Mouse (Mus musculus): ENCODE data around the gene Gm15114. TPM values are rescaled to one million over a fixed set of nuclear protein-coding genes. Genes with fewer than 3 reads are reported as not detected.
"Not testable (repeated sequence)": the region's sequence is repeated elsewhere in the genome, so short reads cannot be mapped to it uniquely, and the experiment has no call there.

Gene Gm15114
- not detected in 2 replicates for total RNA-seq (2017)

DNA sequence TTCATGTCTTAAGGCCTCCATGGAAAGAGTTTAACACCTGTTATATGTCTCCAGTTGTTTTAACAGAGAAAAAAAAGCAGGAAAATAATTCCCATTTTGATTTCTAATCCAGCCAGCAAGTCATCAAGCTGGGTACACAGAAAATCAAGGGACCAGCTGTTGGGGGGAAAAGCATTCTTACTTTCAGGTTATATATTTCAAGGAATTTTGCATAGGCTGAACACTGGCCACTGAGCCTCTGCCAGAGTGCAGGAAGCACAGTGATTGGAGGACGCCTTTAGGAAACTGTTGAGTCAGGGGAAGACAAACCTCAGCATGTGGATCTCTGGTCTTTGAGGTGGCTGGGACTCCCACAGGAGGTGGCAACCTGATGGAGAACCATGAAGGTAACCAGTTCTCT is at the start of gene Gm15114:
Gene Gm15114 (plus strand): TSS at position 301 of the 400 bp plus-strand sequence.
- not testable (repeated sequence) for ATAC-seq (replicated peaks; ENCODE audit: low read depth, poor library complexity, severe bottlenecking)

Other genes starting within 250 kb of the Gm15114 start
- gene Gm8334, start 126.2 kb downstream of the Gm15114 start, total RNA-seq (2017): not detected in 2 replicates
- not detected in 2 replicates for gene Gm15127, start 174.6 kb downstream of the Gm15114 start, total RNA-seq (2017)

Measured in common myeloid progenitor, adult 5-6 weeks (primary cell).